Mouse (Mus musculus) neutrophil, adult 5-6 weeks (primary cell): ENCODE measurements at regions not wholly inside any gene's neighbourhood (a gene's known extent, or its start where the extent isn't known, plus 50 kb on each side); places are given as distances from the start of the nearest gene placed in this dataset.

Experiments used
- ATAC-seq: fragments of 151-379, 151-347 bp; 2 replicates; pipeline ENCODE4 v1.8.0; 2017; ENCODE audit warnings: mild to moderate bottlenecking, moderate TSS enrichment; ENCODE audit not compliant: insufficient number of reproducible peaks, poor library complexity, low FRiP score, severe bottlenecking; ENCODE audit errors: extremely low read depth

- no peak for ATAC-seq
These were observed 230.5 kb upstream of the Spdye4c start for GRCm38 (mm10) chr2:128360517-128360916.

GRCm38 (mm10) chr2:128361436-128361835 lies 229.6 kb upstream of the Spdye4c start:
- ATAC-seq, result no peak

- peak; percentile 30; the same call in 1 of the 2 replicates for ATAC-seq
These were observed 226.8 kb upstream of the Spdye4c start for GRCm38 (mm10) chr2:128364161-128364560.

- no peak for ATAC-seq
These were observed 226.0 kb upstream of the Spdye4c start for GRCm38 (mm10) chr2:128365004-128365403.

GRCm38 (mm10) chr2:128365775-128366174 lies 225.2 kb upstream of the Spdye4c start:
- no peak for ATAC-seq

- no peak for ATAC-seq
These were observed 223.5 kb upstream of the Spdye4c start for GRCm38 (mm10) chr2:128367266-128368150.

GRCm38 (mm10) chr2:128368534-128369273 lies 222.3 kb upstream of the Spdye4c start:
- no peak for ATAC-seq

GRCm38 (mm10) chr2:128370821-128371220 lies 220.2 kb upstream of the Spdye4c start:
- no peak for ATAC-seq

- ATAC-seq, result no peak
These were observed 218.8 kb upstream of the Spdye4c start for GRCm38 (mm10) chr2:128372204-128372603.

GRCm38 (mm10) chr2:128373363-128374252 lies 217.4 kb upstream of the Spdye4c start:
- ATAC-seq, result peak; percentile 90

GRCm38 (mm10) chr2:128374253-128374566 lies 216.8 kb upstream of the Spdye4c start:
- peak; percentile 52 for ATAC-seq

GRCm38 (mm10) chr2:128374926-128375325 lies 216.1 kb upstream of the Spdye4c start:
- no peak for ATAC-seq

GRCm38 (mm10) chr2:128375827-128376226 lies 215.2 kb upstream of the Spdye4c start:
- ATAC-seq, result no peak

- no peak for ATAC-seq
These were observed 213.8 kb upstream of the Spdye4c start for GRCm38 (mm10) chr2:128377176-128377575.

GRCm38 (mm10) chr2:128377680-128378079 lies 213.3 kb upstream of the Spdye4c start:
- no peak for ATAC-seq

- ATAC-seq, result no peak
These were observed 212.6 kb upstream of the Spdye4c start for GRCm38 (mm10) chr2:128378456-128378855.

GRCm38 (mm10) chr2:128379151-128379550 lies 211.9 kb upstream of the Spdye4c start:
- ATAC-seq, result no peak

GRCm38 (mm10) chr2:128379554-128379953 lies 211.5 kb upstream of the Spdye4c start:
- no peak for ATAC-seq

GRCm38 (mm10) chr2:128380581-128380980 lies 210.4 kb upstream of the Spdye4c start:
- no peak for ATAC-seq
